Mouse (Mus musculus): ENCODE data around the gene Anks4b. TPM values are rescaled to one million over a fixed set of nuclear protein-coding genes. Genes with fewer than 3 reads are reported as not detected.

The Anks4b gene
- polyA plus RNA-seq (2014; fragmentation: Nextera tagmentation; extraction: Ambion mirVana) = not detected in 2 replicates

GRCm38 (mm10) chr7:120173603-120174244 is at the start of gene Anks4b:
Anks4b (plus strand) TSS chr7:120173858.
- no peak within 1 kb of the TSS for H3K27ac ChIP-seq (replicated peaks; ENCODE audit: low read depth, low read length)
- H3K27me3 ChIP-seq (ENCODE audit: control insufficient read depth, insufficient read depth, low read length) = no peaks in the 10 kb centered on the region
- 88% methylated on average over 10 of the region's 10 CpGs for WGBS
- no peaks in the 10 kb centered on the region for H3K9me3 ChIP-seq (ENCODE audit: control insufficient read depth, low read length)
- no peak within 1 kb of the TSS for H3K9ac ChIP-seq (replicated peaks; ENCODE audit: low read length)
- no peak within 1 kb of the TSS for H3K4me2 ChIP-seq (ENCODE audit: low read length)
- DNase-seq (no peak), ATAC-seq (ENCODE audit: low FRiP score, low TSS enrichment) (no peak)
- H3K4me3 ChIP-seq (replicated peaks; ENCODE audit: low read depth, low read length) = no peak within 1 kb of the TSS
- no peaks in the 10 kb centered on the region for H3K36me3 ChIP-seq (ENCODE audit: control insufficient read depth, insufficient read depth, low read length)
- no peaks in the 10 kb centered on the region for H3K4me1 ChIP-seq (ENCODE audit: control insufficient read depth, insufficient read depth, low read length)

- Histone ChIP-seq H3K4me1 (ENCODE audit: control insufficient read depth, insufficient read depth, low read length) (no peaks in the 10 kb centered on the region), H3K27me3 (ENCODE audit: control insufficient read depth, insufficient read depth, low read length) (no peaks in the 10 kb centered on the region), H3K4me2 (ENCODE audit: low read length) (no peak overlapping the region), H3K4me3 (replicated peaks; ENCODE audit: low read depth, low read length) (no peak overlapping the region), H3K27ac (replicated peaks; ENCODE audit: low read depth, low read length) (no peak overlapping the region), H3K9ac (replicated peaks; ENCODE audit: low read length) (no peak overlapping the region), H3K36me3 (ENCODE audit: control insufficient read depth, insufficient read depth, low read length) (no peaks in the 10 kb centered on the region), H3K9me3 (ENCODE audit: control insufficient read depth, low read length) (no peaks in the 10 kb centered on the region)
- peak; percentile 87 for DNase-seq
- peak; percentile 80 for ATAC-seq (ENCODE audit: low FRiP score, low TSS enrichment)
- 2% methylated on average over 3 of the region's 3 CpGs for WGBS
Observed at GRCm38 (mm10) chr7:120124844-120125243, 48.8 kb upstream of the Anks4b start.

DNA sequence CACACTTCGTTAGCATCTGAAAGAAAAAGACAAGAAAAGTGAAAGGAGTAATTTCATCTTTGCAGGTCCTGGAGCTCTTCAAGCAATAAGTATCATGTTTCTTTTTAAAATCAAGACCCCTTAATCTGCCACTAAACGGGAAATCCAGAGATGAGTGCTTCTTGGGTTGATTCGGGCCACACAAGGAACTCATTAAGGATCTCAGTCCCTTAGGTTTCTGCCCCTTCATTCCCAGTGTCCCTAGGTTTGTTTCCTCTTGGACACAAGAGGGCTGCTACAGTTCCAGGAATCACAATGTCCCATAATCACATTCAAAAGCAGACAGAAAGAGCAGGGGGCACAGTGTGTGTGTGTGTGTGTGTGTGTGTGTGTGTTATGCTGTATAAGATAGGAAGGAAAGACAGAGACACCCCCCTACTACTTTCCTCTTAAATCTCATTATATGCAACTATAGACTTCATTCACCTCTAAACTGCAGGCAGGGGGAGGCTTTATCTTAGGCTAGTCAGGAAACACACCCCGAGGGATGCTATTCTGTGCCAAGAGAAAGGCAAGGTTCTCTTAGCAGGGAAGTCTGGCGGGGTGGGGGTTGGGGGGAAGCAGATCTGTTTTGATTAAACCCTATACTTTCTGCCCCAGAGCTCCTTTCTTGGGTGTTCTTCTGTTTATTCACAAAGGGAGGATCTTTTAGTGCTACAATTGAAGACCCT is 46.5 kb upstream of the Anks4b start:
- Histone ChIP-seq H3K27ac (replicated peaks; ENCODE audit: low read depth, low read length) (no peak overlapping the region), H3K4me3 (replicated peaks; ENCODE audit: low read depth, low read length) (no peak overlapping the region), H3K4me1 (ENCODE audit: control insufficient read depth, insufficient read depth, low read length) (no peaks in the 10 kb centered on the region), H3K36me3 (ENCODE audit: control insufficient read depth, insufficient read depth, low read length) (no peaks in the 10 kb centered on the region), H3K27me3 (ENCODE audit: control insufficient read depth, insufficient read depth, low read length) (no peaks in the 10 kb centered on the region), H3K4me2 (ENCODE audit: low read length) (no peak overlapping the region), H3K9me3 (ENCODE audit: control insufficient read depth, low read length) (no peaks in the 10 kb centered on the region), H3K9ac (replicated peaks; ENCODE audit: low read length) (no peak overlapping the region)
- WGBS = 21% methylated on average over 5 of the region's 5 CpGs
- DNase-seq = peak; percentile 20
- ATAC-seq (ENCODE audit: low FRiP score, low TSS enrichment) = no peak

DNA sequence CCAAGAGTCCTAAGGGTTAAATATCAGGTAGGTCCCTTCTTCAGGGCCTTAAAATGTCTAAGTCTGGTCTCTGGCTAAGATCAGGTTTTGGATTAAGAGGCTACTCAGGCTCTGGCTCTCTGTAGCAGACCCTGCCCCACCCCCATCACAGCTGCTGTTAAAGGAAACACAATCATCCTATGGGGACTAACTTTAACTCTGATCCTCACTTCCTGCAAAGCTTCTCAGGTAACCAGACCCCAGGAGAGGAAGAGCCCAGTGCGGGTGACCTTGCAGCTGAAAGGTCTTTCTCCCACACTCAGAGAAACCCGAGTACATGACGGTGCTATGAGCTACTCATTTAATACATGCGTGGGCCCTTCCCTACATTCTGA is 46.0 kb upstream of the Anks4b start:
- H3K4me1 ChIP-seq (ENCODE audit: control insufficient read depth, insufficient read depth, low read length) = no peaks in the 10 kb centered on the region
- H3K36me3 ChIP-seq (ENCODE audit: control insufficient read depth, insufficient read depth, low read length) = no peaks in the 10 kb centered on the region
- no peak overlapping the region for H3K4me2 ChIP-seq (ENCODE audit: low read length)
- no peak overlapping the region for H3K9ac ChIP-seq (replicated peaks; ENCODE audit: low read length)
- ATAC-seq (ENCODE audit: low FRiP score, low TSS enrichment) (no peak), DNase-seq (no peak)
- 53% methylated on average over 4 of the region's 4 CpGs for WGBS
- no peaks in the 10 kb centered on the region for H3K9me3 ChIP-seq (ENCODE audit: control insufficient read depth, low read length)
- H3K27ac ChIP-seq (replicated peaks; ENCODE audit: low read depth, low read length) = no peak overlapping the region
- H3K27me3 ChIP-seq (ENCODE audit: control insufficient read depth, insufficient read depth, low read length) = no peaks in the 10 kb centered on the region
- H3K4me3 ChIP-seq (replicated peaks; ENCODE audit: low read depth, low read length) = no peak overlapping the region

- H3K4me1 ChIP-seq (ENCODE audit: control insufficient read depth, insufficient read depth, low read length) = no peaks in the 10 kb centered on the region
- H3K9ac ChIP-seq (replicated peaks; ENCODE audit: low read length) = no peak overlapping the region
- H3K4me3 ChIP-seq (replicated peaks; ENCODE audit: low read depth, low read length) = no peak overlapping the region
- H3K4me2 ChIP-seq (ENCODE audit: low read length) = no peak overlapping the region
- no peaks in the 10 kb centered on the region for H3K9me3 ChIP-seq (ENCODE audit: control insufficient read depth, low read length)
- no peak overlapping the region for H3K27ac ChIP-seq (replicated peaks; ENCODE audit: low read depth, low read length)
- ATAC-seq (ENCODE audit: low FRiP score, low TSS enrichment) (no peak), DNase-seq (no peak)
- no peaks in the 10 kb centered on the region for H3K27me3 ChIP-seq (ENCODE audit: control insufficient read depth, insufficient read depth, low read length)
- 65% methylated on average over 4 of the region's 4 CpGs for WGBS
- no peaks in the 10 kb centered on the region for H3K36me3 ChIP-seq (ENCODE audit: control insufficient read depth, insufficient read depth, low read length)
Observed at GRCm38 (mm10) chr7:120128951-120129350, 44.7 kb upstream of the Anks4b start.

DNA sequence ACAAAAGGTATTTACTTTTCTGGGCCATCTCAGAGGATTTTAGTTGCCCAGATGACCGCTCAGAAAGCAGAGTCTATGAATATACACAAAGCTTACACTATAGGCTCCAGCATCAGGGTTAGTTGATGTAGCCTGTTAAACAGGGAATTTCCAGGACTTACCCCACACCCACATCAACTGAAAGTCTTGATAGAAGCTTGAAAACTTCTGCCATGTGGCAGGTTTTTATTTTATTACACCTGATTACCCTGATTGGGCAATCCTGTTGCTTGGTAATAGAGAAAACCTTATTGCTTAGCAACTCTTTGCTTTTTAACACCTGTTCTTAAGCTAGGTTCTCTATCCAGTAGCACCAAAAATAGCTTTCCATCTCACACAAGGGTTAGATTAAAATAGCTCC is 30.9 kb upstream of the Anks4b start:
- no peak overlapping the region for H3K4me2 ChIP-seq (ENCODE audit: low read length)
- no peak for DNase-seq
- H3K36me3 ChIP-seq (ENCODE audit: control insufficient read depth, insufficient read depth, low read length) = no peaks in the 10 kb centered on the region
- no peaks in the 10 kb centered on the region for H3K9me3 ChIP-seq (ENCODE audit: control insufficient read depth, low read length)
- no peak overlapping the region for H3K4me3 ChIP-seq (replicated peaks; ENCODE audit: low read depth, low read length)
- no peak overlapping the region for H3K9ac ChIP-seq (replicated peaks; ENCODE audit: low read length)
- no peaks in the 10 kb centered on the region for H3K4me1 ChIP-seq (ENCODE audit: control insufficient read depth, insufficient read depth, low read length)
- H3K27ac ChIP-seq (replicated peaks; ENCODE audit: low read depth, low read length) = no peak overlapping the region
- H3K27me3 ChIP-seq (ENCODE audit: control insufficient read depth, insufficient read depth, low read length) = no peaks in the 10 kb centered on the region
- ATAC-seq (ENCODE audit: low FRiP score, low TSS enrichment) = no peak
- WGBS = 88% methylated on average over 1 of the region's 1 CpGs

GRCm38 (mm10) chr7:120145191-120145590 is 28.5 kb upstream of the Anks4b start, which contains the start of gene Zp2:
Zp2 (minus strand) TSS chr7:120145291.
- WGBS = 77% methylated on average over 9 of the region's 9 CpGs
- no peaks in the 10 kb centered on the region for H3K36me3 ChIP-seq (ENCODE audit: control insufficient read depth, insufficient read depth, low read length)
- no peak within 1 kb of the TSS for H3K27ac ChIP-seq (replicated peaks; ENCODE audit: low read depth, low read length)
- H3K4me2 ChIP-seq (ENCODE audit: low read length) = no peak within 1 kb of the TSS
- H3K4me1 ChIP-seq (ENCODE audit: control insufficient read depth, insufficient read depth, low read length) = no peaks in the 10 kb centered on the region
- H3K9me3 ChIP-seq (ENCODE audit: control insufficient read depth, low read length) = no peaks in the 10 kb centered on the region
- no peak for ATAC-seq (ENCODE audit: low FRiP score, low TSS enrichment)
- no peak within 1 kb of the TSS for H3K9ac ChIP-seq (replicated peaks; ENCODE audit: low read length)
- DNase-seq = no peak
- H3K4me3 ChIP-seq (replicated peaks; ENCODE audit: low read depth, low read length) = no peak within 1 kb of the TSS
- no peaks in the 10 kb centered on the region for H3K27me3 ChIP-seq (ENCODE audit: control insufficient read depth, insufficient read depth, low read length)

DNA sequence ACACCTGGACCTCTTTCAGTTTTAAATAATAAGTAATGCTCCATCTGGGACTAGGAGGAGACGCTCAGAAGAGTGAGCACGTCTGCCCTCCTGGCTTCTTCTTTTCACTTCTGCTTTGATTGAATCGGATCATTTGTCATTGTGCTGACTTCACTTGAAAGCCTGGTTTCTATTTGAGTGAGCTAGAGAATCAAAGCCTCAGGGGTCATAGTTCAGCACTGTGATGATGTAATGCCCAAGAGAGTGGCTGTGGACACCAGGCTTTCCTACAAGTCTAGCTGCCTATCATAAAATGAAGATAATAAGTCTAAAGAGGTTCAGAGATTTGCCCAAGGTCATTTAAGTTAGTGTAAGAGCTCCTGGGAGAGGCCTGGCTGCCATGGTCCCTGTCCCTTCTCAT is 23.4 kb upstream of the Anks4b start:
- ATAC-seq (ENCODE audit: low FRiP score, low TSS enrichment) = no peak
- 16% methylated on average over 3 of the region's 3 CpGs for WGBS
- no peaks in the 10 kb centered on the region for H3K9me3 ChIP-seq (ENCODE audit: control insufficient read depth, low read length)
- H3K4me3 ChIP-seq (replicated peaks; ENCODE audit: low read depth, low read length) = no peak overlapping the region
- no peak for DNase-seq
- H3K36me3 ChIP-seq (ENCODE audit: control insufficient read depth, insufficient read depth, low read length) = no peaks in the 10 kb centered on the region
- H3K9ac ChIP-seq (replicated peaks; ENCODE audit: low read length) = no peak overlapping the region
- no peaks in the 10 kb centered on the region for H3K27me3 ChIP-seq (ENCODE audit: control insufficient read depth, insufficient read depth, low read length)
- H3K4me2 ChIP-seq (ENCODE audit: low read length) = no peak overlapping the region
- H3K4me1 ChIP-seq (ENCODE audit: control insufficient read depth, insufficient read depth, low read length) = no peaks in the 10 kb centered on the region
- no peak overlapping the region for H3K27ac ChIP-seq (replicated peaks; ENCODE audit: low read depth, low read length)

DNA sequence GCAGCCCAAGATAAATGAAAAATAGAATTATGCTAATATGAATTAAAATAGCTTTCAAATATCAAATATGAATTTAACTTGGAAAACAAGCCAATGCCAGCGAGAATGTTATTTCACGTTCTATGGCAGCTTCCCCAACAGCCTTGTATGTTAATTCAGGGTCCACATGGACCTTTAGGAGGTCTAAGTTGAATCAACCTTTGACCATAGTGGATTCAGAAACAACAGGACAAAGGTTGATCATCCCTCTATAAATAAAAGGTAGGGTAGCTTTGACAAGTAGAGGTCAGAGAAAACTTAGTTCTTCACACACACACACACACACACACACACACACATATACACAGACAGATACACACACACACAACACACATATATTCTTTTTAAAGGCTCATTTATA is 22.8 kb upstream of the Anks4b start:
- Histone ChIP-seq H3K4me2 (ENCODE audit: low read length) (no peak overlapping the region), H3K4me3 (replicated peaks; ENCODE audit: low read depth, low read length) (no peak overlapping the region), H3K9me3 (ENCODE audit: control insufficient read depth, low read length) (no peaks in the 10 kb centered on the region), H3K36me3 (ENCODE audit: control insufficient read depth, insufficient read depth, low read length) (no peaks in the 10 kb centered on the region), H3K9ac (replicated peaks; ENCODE audit: low read length) (no peak overlapping the region), H3K27me3 (ENCODE audit: control insufficient read depth, insufficient read depth, low read length) (no peaks in the 10 kb centered on the region), H3K27ac (replicated peaks; ENCODE audit: low read depth, low read length) (no peak overlapping the region), H3K4me1 (ENCODE audit: control insufficient read depth, insufficient read depth, low read length) (no peaks in the 10 kb centered on the region)
- 91% methylated on average over 2 of the region's 2 CpGs for WGBS
- no peak for DNase-seq
- ATAC-seq (ENCODE audit: low FRiP score, low TSS enrichment) = no peak
